Mouse (Mus musculus) neural tube, embryonic 14.5 days (tissue): ENCODE measurements around the gene Trib3. TPM values are rescaled to one million over a fixed set of nuclear protein-coding genes. Genes with fewer than 3 reads are reported as not detected.

Source experiments
- ATAC-seq: fragments of 200-750 bp; cut with Nextera tagmentation; 2 replicates; pipeline ENCODE4 v1.8.0; 2017; ENCODE audit warnings: low read depth, mild to moderate bottlenecking, moderate TSS enrichment, moderate library complexity
- H3K27ac ChIP-seq: fragments of 300-500 bp; sonication (generic); 2 replicates; pipeline ENCODE4 v1.5.1; 2014; ENCODE audit warnings: low read depth, mild to moderate bottlenecking, control low read depth, low read length, moderate library complexity, mixed read lengths
- H3K27me3 ChIP-seq: fragments of 300-500 bp; sonication (generic); 2 replicates; pipeline ENCODE4 v1.6.1; 2014; ENCODE audit warnings: low read length; ENCODE audit not compliant: control insufficient read depth, insufficient read depth
- H3K36me3 ChIP-seq: fragments of 300-500 bp; sonication (generic); 2 replicates; pipeline ENCODE4 v1.6.1; 2014; ENCODE audit warnings: low read length, mixed read lengths; ENCODE audit not compliant: control insufficient read depth, insufficient read depth
- H3K4me1 ChIP-seq: fragments of 300-500 bp; sonication (generic); 2 replicates; pipeline ENCODE4 v1.6.1; 2014; ENCODE audit warnings: low read length; ENCODE audit not compliant: control insufficient read depth, insufficient read depth
- H3K4me2 ChIP-seq: fragments of 300-500 bp; sonication (generic); 2 replicates; pipeline ENCODE4 v1.6.1; 2014; ENCODE audit warnings: mild to moderate bottlenecking, low read depth, low read length, control low read depth
- H3K4me3 ChIP-seq: fragments of 300-500 bp; sonication (generic); 2 replicates; pipeline ENCODE4 v1.5.1; 2014; ENCODE audit warnings: low read depth, low read length, control low read depth, mixed read lengths
- H3K9ac ChIP-seq: fragments of 300-500 bp; sonication (generic); replicated peaks from 2 replicates; pipeline ENCODE4 v1.6.1; 2014; ENCODE audit warnings: low read depth, mild to moderate bottlenecking, control low read depth, low read length, mixed read lengths
- H3K9me3 ChIP-seq: fragments of 300-500 bp; sonication (generic); 2 replicates; pipeline ENCODE4 v1.6.1; 2016; ENCODE audit warnings: low read length; ENCODE audit not compliant: control insufficient read depth
- WGBS: fragments of 180-500 bp; shearing (Covaris S2); extraction: QIAGEN DNeasy Blood & Tissue Kit; methylation state at CpG from one replicate; pipeline ENCODE4 v1.1.7; 2014; 5-methylcytosine and 5-hydroxymethylcytosine counted together
- polyA plus RNA-seq: library from polyadenylated mRNA; unstranded; fragments of >200 nt; fragmentation: Nextera tagmentation; extraction: Ambion mirVana; gene quantifications from 2 replicates; pipeline ENCODE4 v1.2.1, GENCODE M21; 2014

Gene Trib3
- polyA plus RNA-seq, 1 experiment from 2014 or later = 1.1 TPM

- Histone ChIP-seq H3K27ac (no peak overlapping the region), H3K4me1 (no peaks in the 10 kb centered on the region), H3K4me2 (no peak overlapping the region), H3K9ac (no peak overlapping the region), H3K27me3 (no peaks in the 10 kb centered on the region; the same call in 1 of the 2 replicates), H3K9me3 (no peaks in the 10 kb centered on the region), H3K4me3 (no peak overlapping the region), H3K36me3 (no peaks in the 10 kb centered on the region)
- ATAC-seq = no peak
- 84% methylated on average over 8 of the region's 8 CpGs for WGBS
Measured at GRCm38 (mm10) chr2:152349842-152350540, 6.2 kb upstream of the Trib3 start.

- Histone ChIP-seq H3K36me3 (no peaks in the 10 kb centered on the region), H3K9ac (no peak overlapping the region), H3K4me2 (no peak overlapping the region), H3K4me1 (peaks cover 3% of the 10 kb centered on the region; the same call in 1 of the 2 replicates), H3K27ac (no peak overlapping the region), H3K9me3 (no peaks in the 10 kb centered on the region), H3K27me3 (no peaks in the 10 kb centered on the region; the same call in 1 of the 2 replicates), H3K4me3 (no peak overlapping the region)
- no peak for ATAC-seq
- WGBS = 79% methylated on average over 6 of the region's 6 CpGs
Measured at GRCm38 (mm10) chr2:152349205-152349604, 5.4 kb upstream of the Trib3 start.

- H3K4me2 ChIP-seq = no peak overlapping the region
- H3K4me3 ChIP-seq = no peak overlapping the region
- no peak overlapping the region for H3K9ac ChIP-seq
- H3K4me1 ChIP-seq = peaks cover 5% of the 10 kb centered on the region; the same call in 1 of the 2 replicates
- no peaks in the 10 kb centered on the region for H3K36me3 ChIP-seq
- no peak for ATAC-seq
- H3K9me3 ChIP-seq = no peaks in the 10 kb centered on the region
- WGBS = 82% methylated on average over 2 of the region's 2 CpGs
- H3K27me3 ChIP-seq = no peaks in the 10 kb centered on the region; the same call in 1 of the 2 replicates
- H3K27ac ChIP-seq = no peak overlapping the region
Measured at GRCm38 (mm10) chr2:152347722-152348121, 3.9 kb upstream of the Trib3 start.

GRCm38 (mm10) chr2:152346776-152347465 is 3.1 kb upstream of the Trib3 start:
- 55% methylated on average over 9 of the region's 9 CpGs for WGBS
- no peak for ATAC-seq
- Histone ChIP-seq H3K9me3 (no peaks in the 10 kb centered on the region), H3K27ac (no peak overlapping the region), H3K36me3 (no peaks in the 10 kb centered on the region), H3K4me3 (no peak overlapping the region), H3K4me1 (peaks cover 5% of the 10 kb centered on the region; the same call in 1 of the 2 replicates), H3K4me2 (no peak overlapping the region), H3K27me3 (no peaks in the 10 kb centered on the region; the same call in 1 of the 2 replicates), H3K9ac (no peak overlapping the region)

GRCm38 (mm10) chr2:152345393-152345792 is 1.6 kb upstream of the Trib3 start:
- WGBS = 67% methylated on average over 6 of the region's 6 CpGs
- ATAC-seq = no peak
- H3K9me3 ChIP-seq = no peaks in the 10 kb centered on the region
- H3K4me1 ChIP-seq = peaks cover 5% of the 10 kb centered on the region; the same call in 1 of the 2 replicates
- H3K36me3 ChIP-seq = no peaks in the 10 kb centered on the region
- no peak overlapping the region for H3K4me2 ChIP-seq
- no peak overlapping the region for H3K4me3 ChIP-seq
- no peak overlapping the region for H3K27ac ChIP-seq
- no peaks in the 10 kb centered on the region; the same call in 1 of the 2 replicates for H3K27me3 ChIP-seq
- no peak overlapping the region for H3K9ac ChIP-seq

GRCm38 (mm10) chr2:152344909-152345308 is 1.1 kb upstream of the Trib3 start:
- H3K9ac ChIP-seq = no peak overlapping the region
- H3K4me2 ChIP-seq = no peak overlapping the region
- H3K9me3 ChIP-seq = no peaks in the 10 kb centered on the region
- 67% methylated on average over 5 of the region's 5 CpGs for WGBS
- ATAC-seq = no peak
- no peaks in the 10 kb centered on the region; the same call in 1 of the 2 replicates for H3K27me3 ChIP-seq
- H3K36me3 ChIP-seq = no peaks in the 10 kb centered on the region
- H3K4me1 ChIP-seq = peaks cover 5% of the 10 kb centered on the region; the same call in 1 of the 2 replicates
- no peak overlapping the region for H3K27ac ChIP-seq
- no peak overlapping the region for H3K4me3 ChIP-seq

- Histone ChIP-seq H3K27ac (no peak overlapping the region), H3K36me3 (no peaks in the 10 kb centered on the region), H3K9me3 (no peaks in the 10 kb centered on the region), H3K4me3 (peak overlapping the region; percentile 48), H3K4me1 (peaks cover 5% of the 10 kb centered on the region; the same call in 1 of the 2 replicates), H3K4me2 (peak overlapping the region; percentile 92), H3K27me3 (no peaks in the 10 kb centered on the region; the same call in 1 of the 2 replicates), H3K9ac (peak overlapping the region; percentile 55)
- peak; percentile 10; the same call in 1 of the 2 replicates for ATAC-seq
- 10% methylated on average over 10 of the region's 10 CpGs for WGBS
Measured at GRCm38 (mm10) chr2:152344361-152344760, 529 bp upstream of the Trib3 start.

- H3K36me3 ChIP-seq = no peaks in the 10 kb centered on the region
- no peak overlapping the region for H3K4me2 ChIP-seq
- no peak overlapping the region for H3K9ac ChIP-seq
- WGBS = 87% methylated on average over 22 of the region's 22 CpGs
- peaks cover 5% of the 10 kb centered on the region; the same call in 1 of the 2 replicates for H3K4me1 ChIP-seq
- ATAC-seq = no peak
- no peak overlapping the region for H3K27ac ChIP-seq
- H3K4me3 ChIP-seq = no peak overlapping the region
- no peaks in the 10 kb centered on the region for H3K9me3 ChIP-seq
- no peaks in the 10 kb centered on the region for H3K27me3 ChIP-seq
Measured at GRCm38 (mm10) chr2:152339631-152340179, 4.1 kb downstream of the Trib3 start.

GRCm38 (mm10) chr2:152338319-152338718 is 5.5 kb downstream of the Trib3 start:
- Histone ChIP-seq H3K27ac (no peak overlapping the region), H3K4me3 (no peak overlapping the region), H3K4me2 (no peak overlapping the region), H3K36me3 (no peaks in the 10 kb centered on the region), H3K4me1 (no peaks in the 10 kb centered on the region), H3K27me3 (no peaks in the 10 kb centered on the region), H3K9me3 (no peaks in the 10 kb centered on the region), H3K9ac (no peak overlapping the region)
- WGBS = 86% methylated on average over 13 of the region's 13 CpGs
- ATAC-seq = no peak
